Mouse (Mus musculus) urinary bladder, postnatal 10 days (tissue): ENCODE results near the gene 1700012A03Rik.

Source experiments
- DNase-seq: peaks from one replicate; pipeline ENCODE4 v3.0.0; 2022; ENCODE audit warnings: low spot score

The 1700012A03Rik gene

DNA sequence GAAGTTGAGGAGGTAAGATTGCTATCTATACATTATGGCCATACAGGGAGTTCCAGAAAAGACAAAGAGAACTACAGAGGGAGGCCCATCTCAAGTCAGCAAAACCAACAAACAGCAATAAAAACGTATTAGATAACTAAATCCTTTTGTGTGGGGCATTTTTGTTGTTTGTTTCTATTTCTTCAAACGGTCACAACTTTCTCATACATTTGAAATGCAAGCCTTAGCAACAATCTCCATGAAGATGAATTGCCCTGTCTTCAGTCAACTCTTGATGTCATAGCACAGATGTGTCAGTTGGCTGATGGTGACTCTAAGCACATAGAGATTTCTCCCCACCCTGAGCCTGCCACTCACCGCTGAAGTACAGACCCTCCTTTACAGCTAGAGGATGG, at the start of gene 1700012A03Rik:
1700012A03Rik (plus strand) TSS at position 296 of the 395 bp plus-strand sequence.
- DNase-seq: no peak

- no peak for DNase-seq
Observed at GRCm38 (mm10) chr6:32004228-32004627, 45.8 kb upstream of the 1700012A03Rik start.

DNA sequence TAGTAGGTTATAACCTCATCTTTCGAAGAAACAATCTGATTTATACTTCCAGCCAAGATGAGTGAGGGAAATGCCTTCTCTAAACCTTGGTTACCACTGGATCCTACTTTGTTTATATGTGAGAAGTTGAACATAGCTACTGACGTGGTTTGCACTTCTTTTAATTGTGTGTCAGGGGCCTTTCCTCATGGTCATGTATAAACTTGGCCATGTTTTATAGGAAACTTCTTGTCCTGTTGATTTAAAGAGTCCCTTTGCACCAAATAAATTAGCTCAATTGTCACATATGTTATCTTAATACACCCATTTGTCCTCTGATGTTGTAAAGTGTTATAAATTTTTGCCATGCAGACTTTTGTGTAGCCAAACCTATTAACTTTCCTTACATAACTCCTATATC, 44.1 kb upstream of the 1700012A03Rik start:
- no peak for DNase-seq

DNA sequence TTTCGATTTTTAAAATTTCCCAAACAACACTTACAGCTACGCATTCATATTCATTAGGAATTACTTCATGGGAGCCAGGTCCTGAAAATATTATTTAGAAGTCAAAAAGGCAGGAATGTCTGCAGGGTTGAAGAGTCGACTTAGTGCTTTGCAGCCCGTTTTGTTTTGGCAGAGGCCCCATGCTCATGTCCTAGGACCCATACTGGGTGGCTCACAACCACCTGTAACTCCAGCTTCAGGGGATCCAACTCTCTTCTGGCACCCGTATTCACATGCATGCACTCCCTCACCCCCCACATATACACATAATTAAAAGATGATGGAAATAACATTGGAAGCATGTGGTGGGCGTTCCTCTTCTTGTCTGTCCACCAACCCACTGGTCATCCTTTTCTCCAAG, 43.7 kb upstream of the 1700012A03Rik start:
- DNase-seq: no peak

GRCm38 (mm10) chr6:32007336-32007735, 42.7 kb upstream of the 1700012A03Rik start:
- DNase-seq: no peak

DNA sequence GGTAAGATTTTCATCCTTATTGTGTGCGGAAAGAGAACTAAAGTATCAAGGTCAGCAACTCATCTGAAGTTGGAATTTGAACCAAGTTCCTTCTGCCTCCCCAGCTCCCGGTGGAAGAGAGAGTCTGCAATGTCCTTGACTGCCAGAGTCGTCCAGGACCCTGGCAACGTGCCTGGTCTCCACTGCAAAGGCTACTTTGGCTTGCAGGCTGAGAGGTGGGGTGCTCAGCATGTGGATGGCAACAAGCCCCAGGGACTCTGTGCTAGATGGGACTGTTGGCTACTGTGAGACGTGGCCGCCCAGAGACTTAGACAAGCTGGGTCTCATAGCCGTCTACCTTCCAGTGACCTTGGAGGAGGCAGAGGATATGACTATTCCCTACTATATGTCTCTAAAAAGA, 33.2 kb upstream of the 1700012A03Rik start:
- no peak for DNase-seq

DNA sequence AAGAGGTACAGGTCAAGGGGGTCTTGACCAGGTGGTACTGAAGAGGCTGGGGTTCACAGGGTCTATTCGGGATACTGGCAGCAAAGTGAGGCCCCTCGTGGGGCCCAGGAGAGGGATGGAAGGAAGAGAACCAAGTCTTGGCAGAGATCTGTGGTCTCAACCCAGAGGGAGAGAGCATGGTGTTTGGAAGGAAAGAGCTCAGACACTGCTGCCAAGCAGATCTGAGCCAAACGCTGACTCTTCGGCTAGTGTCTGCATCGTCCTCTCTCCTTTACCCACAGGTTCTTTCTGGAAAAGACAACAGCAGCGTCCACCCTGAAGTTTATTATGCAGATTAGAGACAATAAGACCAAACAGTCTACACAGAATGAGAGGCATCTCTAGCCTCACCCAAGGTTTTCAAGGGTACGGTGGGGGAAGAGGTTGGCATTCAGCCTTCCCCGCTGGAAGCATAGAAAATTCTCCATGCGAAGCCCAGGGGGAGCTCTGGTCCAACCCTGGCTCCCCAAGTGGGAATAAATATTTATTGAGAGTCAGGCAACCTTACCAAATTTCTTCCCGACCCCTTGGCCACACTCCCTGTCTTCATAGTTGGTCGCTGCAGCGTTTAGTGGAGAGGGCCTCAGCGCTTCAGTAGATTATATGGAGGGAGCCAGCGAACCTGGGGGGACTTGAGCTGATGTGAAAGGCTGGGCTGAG, 32.5 kb upstream of the 1700012A03Rik start:
- DNase-seq: no peak

DNA sequence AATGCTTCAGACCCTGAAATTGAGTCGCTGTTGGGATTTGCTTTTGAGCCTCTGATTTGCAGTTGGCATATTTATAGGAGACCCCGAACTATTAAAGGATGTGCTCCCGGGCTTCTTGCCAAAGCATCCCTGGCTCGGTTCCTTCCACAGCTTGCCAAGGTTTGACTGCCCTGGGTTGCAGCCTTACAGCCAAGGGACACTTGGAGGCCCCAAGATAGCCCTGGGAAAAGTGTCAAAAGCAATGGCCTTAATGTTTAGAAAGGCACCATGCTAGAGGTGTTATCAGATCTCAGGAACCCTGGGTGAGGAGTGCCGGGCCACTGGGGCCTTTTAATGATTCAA, 32.0 kb upstream of the 1700012A03Rik start:
- DNase-seq: peak; percentile 31

GRCm38 (mm10) chr6:32021853-32022536, 28.1 kb upstream of the 1700012A03Rik start:
- DNase-seq: no peak

- no peak for DNase-seq
Observed at GRCm38 (mm10) chr6:32022537-32022869, 27.5 kb upstream of the 1700012A03Rik start.

DNA sequence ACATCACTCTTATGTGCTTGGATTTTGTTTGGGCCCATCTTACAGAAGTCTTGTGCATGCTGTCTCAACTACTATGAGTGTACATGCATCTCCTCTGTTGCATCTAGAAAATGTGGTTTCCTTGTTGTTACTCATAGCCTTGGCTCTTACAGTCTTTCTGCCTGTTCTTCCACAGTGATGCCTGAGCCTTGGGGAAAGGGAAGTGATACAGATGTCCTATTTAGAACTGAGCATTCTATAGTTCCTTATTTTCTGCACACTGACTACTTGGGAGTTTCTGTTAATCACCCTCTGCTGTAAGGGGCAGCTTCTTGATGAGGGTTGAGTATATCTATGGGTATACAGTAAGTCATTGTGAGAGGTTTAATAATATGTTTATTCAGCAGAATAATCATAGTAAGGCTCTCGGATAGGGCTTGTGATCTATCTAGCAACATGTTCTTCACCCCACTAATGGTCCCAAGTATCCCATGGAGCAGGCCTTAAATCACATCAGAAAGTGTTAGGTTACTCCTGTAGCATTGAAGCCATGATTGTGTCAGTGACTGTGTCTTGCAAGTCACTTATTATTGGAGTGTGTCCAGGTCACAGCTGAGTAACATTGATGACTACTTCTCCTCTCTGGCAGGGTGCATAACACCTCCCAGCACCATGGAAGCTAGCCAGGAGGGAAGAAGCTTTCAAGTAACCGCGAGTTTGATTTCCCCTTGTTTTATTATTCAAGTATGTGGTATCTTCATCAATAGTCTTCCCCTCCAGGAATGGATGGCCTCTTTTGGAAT, 21.6 kb upstream of the 1700012A03Rik start:
- DNase-seq: no peak

- DNase-seq: no peak
Observed at GRCm38 (mm10) chr6:32034226-32034625, 15.8 kb upstream of the 1700012A03Rik start.

GRCm38 (mm10) chr6:32045344-32045743, 4.7 kb upstream of the 1700012A03Rik start:
- DNase-seq: no peak

- DNase-seq: no peak
Observed at GRCm38 (mm10) chr6:32049256-32049950, 643 bp upstream of the 1700012A03Rik start.

GRCm38 (mm10) chr6:32052135-32052915, 2.3 kb downstream of the 1700012A03Rik start:
- DNase-seq: no peak

DNA sequence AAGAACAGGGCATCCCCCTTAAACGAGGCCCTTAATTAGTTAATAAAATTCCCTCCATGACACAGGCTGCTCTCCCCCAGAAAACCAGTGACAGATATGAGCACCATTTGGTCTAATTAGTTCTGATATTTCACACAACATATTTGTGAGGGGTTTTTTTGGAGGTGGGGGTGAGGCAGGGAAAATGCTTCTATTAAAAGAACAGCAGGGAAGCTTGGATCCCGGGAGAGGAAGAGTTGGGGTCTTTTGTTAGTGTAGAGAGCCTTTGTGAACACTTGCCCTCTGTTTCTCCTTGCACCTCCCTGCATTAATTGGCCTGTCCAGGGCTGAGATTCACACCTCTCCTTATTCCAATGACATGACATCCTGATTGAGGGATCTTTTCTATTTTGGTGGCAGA, 6.5 kb downstream of the 1700012A03Rik start:
- DNase-seq: no peak

GRCm38 (mm10) chr6:32058571-32058970, 8.5 kb downstream of the 1700012A03Rik start:
- no peak for DNase-seq

- DNase-seq: no peak
Observed at GRCm38 (mm10) chr6:32060641-32061040, 10.6 kb downstream of the 1700012A03Rik start.

DNA sequence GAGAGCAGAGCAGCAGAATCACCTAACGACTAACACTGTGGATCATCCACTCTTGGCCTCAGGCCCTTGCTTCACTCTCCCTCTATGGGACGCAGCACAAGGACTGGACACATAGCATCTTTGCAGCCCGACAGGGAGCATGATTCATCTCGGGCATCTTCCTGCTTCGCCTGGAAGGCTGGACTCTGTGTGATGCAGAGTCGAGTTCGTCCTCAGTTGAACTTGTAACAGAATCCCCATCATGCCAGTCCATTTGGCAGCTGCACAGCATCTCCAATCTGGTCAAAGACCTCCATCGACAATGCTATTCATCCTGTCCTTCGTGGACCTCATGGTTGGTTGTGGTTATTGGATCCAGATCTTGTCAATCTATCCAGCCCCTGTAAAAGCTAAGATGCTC, 11.2 kb downstream of the 1700012A03Rik start:
- no peak for DNase-seq

DNA sequence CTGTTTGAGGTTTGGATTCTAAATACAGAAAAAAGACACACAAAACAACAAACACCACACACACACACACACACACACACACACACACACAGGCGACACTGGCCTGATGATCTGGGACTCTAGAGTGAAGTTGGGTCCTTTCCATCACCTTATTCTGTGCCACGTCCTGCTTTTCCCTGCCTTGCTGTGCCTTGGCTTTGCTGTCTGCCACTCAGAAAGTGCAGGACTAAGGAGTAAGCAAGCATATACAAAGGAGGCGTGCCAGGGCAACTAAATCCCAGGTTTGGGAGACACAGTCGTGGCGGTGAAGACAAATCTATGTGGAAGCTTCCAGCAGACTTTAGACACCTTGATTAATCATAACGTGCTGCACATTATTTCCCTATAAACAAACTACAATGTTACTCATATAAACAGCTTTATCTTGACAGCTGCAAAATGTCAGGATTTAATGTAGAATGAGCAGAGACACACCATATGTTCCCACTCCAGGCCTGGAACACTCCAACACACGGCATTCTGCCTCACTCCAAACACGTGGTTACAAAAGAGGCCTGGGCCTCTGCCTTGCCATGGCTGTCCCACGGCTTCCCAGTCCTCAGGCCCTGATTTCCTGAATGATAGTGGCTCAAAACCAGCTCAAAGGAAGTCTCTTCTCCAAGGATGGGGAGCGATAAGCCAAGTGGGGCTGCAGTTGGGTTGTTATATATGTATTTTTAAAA, 15.9 kb downstream of the 1700012A03Rik start:
- no peak for DNase-seq

DNA sequence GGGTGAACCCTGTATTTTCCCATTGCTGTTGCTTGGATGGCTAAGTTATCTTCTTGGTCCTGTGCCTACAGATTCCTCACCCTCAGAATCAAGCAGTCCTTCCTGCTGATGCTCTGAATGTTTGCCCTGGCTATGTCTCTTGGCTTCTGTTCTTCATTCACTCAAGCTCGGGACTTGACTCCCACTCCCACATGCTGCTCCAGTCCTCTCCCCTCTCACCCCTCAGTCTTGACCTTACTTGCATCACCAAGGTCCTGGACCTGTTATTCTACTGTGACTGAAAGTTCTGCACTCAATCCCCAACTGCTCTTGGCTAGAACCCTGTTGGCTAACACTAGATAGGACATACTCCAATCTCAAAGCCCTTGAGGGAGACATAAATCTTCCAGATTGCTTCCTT, 22.1 kb downstream of the 1700012A03Rik start:
- DNase-seq: no peak
